Mouse (Mus musculus) thymus, postnatal 25 days (tissue): Measurements from ENCODE around the gene Gse1.

Experiments
- DNase-seq: peaks from one replicate; pipeline ENCODE4 v3.0.0; 2022

Gene Gse1

GRCm38 (mm10) chr8:120595963-120596362 is 367.7 kb downstream of the Gse1 start:
- DNase-seq = peak; percentile 64

- DNase-seq = no peak
Observed at GRCm38 (mm10) chr8:120598579-120598978, 370.3 kb downstream of the Gse1 start.

DNA sequence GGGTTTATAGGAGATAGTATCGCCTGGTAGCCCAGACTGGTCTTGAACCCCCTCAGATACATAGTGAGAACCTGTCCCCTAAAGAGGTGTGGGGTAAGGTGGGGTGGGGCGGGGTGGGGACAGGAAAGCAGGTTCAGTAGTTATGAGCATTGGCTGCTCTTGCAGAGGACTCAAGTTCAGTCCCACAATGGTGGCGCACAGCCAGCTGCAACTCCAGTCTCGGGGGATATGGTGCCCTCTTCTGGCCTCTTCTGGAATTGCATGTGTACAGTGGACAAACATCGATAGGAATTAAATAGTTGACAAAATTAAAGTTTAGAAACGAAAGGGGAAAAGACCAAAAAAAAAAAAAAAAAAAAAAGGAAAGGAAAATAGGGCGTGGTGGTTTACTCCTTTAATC is 371.2 kb downstream of the Gse1 start:
- DNase-seq = peak; percentile 82

DNA sequence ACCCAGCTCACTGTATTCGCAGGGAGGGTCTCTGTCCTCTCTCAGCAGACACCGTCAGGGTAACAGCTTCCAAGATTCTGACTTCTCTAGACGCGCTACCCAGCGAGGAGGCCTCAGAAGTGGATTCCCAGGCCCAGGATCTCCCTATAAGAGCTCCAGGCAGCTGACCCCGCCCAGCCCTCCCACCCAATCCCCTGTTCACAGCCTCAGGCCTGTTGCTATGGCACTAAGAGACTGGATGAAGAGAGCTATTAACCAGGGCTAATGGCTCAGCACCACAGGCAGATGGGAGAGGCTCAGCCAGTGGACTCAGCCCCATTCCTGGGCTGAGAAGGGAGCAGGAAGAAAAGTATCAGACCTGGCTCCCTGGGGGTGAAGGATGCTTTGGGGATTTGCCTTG is 374.4 kb downstream of the Gse1 start:
- DNase-seq = no peak

DNA sequence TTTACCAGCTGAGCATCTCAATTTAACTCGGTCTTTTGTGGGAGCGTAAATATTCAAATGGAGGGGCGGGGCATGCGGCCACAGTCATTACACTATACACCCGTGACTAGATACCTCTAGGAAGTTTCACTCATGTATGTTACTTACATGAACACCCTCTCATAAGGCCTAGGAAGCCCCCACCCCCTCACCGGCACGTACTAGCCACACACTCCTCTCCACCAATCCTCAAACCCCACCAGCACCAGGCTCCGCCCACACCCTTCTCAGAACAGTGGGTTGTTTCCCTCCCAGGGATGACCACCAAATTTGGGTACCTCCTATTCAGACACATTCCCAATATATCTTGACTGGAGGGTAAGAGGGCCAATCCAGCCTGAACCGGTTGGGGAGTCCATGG is 379.2 kb downstream of the Gse1 start:
- DNase-seq = no peak

DNA sequence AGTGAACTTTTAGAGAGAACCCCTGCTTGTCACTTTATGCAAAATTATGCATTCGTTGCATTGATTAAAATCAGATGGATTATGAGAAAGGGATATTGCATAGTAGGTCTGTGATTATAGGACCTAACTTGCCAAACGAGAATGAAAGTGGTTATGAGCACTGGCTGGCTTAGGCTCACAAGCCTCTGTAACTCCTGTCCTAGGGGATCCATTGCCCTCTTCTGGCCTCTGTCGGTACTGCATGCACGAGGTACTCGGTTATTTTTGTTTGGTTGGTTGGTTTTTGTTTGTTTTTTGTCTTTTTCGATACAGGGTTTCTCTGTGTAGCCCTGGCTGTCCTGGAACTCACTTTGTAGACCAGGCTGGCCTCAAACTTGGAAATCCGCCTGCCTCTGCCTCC is 379.6 kb downstream of the Gse1 start:
- peak; percentile 78 for DNase-seq

DNA sequence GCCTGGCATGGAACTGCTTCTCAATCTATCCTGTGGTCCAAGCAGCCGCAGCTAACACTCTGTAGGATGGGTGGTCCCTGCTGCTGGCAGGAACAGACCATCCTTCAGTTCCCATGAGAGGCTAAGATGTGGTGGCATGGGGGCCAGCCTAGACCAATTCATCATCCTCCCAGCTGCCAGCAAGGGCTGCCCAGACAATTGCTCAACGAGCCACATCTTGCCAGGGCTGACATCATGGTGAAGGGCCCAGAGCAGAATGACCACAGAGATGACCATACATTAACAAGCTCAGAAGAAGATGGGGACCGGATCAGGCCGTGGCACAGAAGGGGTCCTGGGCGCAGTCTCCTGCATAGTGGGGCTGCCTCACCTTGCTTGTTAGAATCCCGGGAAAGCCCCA is 382.6 kb downstream of the Gse1 start:
- DNase-seq = no peak

- no peak for DNase-seq
Observed at GRCm38 (mm10) chr8:120614491-120614890, 386.2 kb downstream of the Gse1 start.

GRCm38 (mm10) chr8:120616663-120617626 is 388.7 kb downstream of the Gse1 start:
- DNase-seq = no peak

GRCm38 (mm10) chr8:120618110-120618509 is 389.9 kb downstream of the Gse1 start:
- peak; percentile 72 for DNase-seq

GRCm38 (mm10) chr8:120619235-120620180 is 391.3 kb downstream of the Gse1 start:
- DNase-seq = no peak

- DNase-seq = no peak
Observed at GRCm38 (mm10) chr8:120620441-120620840, 392.2 kb downstream of the Gse1 start.

- DNase-seq = no peak
Observed at GRCm38 (mm10) chr8:120622161-120622560, 393.9 kb downstream of the Gse1 start.

DNA sequence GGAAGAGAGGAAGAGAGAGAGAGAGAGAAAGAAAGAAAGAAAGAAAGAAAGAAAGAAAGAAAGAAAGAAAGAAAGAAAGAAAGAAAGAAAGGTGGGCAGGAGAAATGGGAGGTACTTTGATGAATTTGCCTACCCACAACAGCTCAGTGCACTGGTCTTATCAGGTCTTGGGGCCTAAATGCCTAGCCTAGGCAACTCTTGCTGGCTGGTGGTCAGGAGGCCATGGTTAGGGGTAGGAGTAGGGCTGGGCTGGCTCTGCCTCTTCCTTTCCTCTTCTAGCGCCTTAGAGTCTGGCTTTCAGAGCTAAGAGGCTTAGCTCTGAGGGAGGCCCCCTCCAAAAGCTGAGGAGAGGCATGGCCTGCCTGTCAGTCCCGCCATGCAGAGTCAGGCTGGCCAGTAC is 395.4 kb downstream of the Gse1 start:
- DNase-seq = no peak

DNA sequence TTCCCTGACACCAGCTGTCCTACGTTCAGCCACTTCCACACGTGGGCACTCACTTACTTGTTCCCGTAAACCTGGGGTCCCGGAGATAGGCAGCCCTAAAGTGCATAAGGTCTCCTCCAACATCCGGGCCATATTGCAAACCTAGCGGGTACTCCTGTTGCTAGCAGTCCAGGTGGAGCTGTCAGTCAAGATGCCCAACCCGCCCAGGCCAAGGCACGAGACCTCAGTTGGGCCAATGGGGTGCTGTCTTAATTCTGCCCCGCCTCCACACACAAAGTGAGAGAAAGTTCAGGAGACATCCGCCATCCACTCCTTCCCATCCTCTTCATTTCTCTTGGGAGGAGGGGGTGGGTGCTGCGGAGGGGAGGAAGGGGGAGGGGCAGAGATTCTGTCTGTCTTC is 398.2 kb downstream of the Gse1 start:
- no peak for DNase-seq

DNA sequence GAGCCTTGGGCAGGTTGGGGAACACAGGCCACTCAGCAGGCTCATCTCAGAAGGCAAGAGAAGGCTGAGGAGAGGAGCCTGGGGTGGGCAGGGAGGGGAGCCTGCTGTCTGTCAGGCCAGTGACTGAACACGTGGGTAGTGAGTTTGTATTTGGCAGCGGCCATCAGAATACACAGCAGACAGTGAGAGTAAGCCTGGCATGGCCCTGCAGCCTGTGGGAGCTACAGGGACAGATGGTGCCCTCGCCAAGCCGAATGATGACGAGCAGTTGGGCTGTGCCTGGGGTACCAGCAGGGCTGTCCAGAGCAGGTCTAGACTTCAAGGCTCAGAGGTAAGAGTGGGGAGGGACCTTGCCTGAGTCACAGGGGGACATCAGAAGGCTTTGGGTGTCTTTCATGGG is 399.0 kb downstream of the Gse1 start:
- DNase-seq = no peak

DNA sequence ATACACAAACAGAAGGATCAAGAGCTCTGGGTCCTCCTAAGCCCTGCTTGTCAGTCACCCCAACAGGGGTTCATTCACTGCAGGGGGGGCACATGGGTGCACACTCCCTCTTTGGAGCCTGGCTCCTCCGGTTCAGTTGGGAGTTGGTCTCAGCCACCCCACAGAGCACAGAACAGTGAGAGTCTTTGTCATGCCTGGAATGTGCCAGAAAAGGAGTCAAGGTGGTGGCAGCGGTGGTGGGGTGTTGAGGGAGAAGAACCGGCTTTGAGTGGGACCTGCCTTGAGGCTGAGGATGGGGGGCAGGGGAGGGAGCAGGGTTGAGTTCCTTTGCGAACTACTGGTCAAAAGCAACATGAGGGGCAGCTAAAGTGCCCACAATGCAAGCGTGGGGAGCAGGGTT is 401.8 kb downstream of the Gse1 start:
- no peak for DNase-seq

- DNase-seq = no peak
Observed at GRCm38 (mm10) chr8:120630848-120631247, 402.6 kb downstream of the Gse1 start.
